Mouse (Mus musculus): ENCODE measurements at regions not wholly inside any gene's neighbourhood (a gene's known extent, or its start where the extent isn't known, plus 50 kb on each side); places are given as distances from the start of the nearest gene placed in this dataset.

DNA sequence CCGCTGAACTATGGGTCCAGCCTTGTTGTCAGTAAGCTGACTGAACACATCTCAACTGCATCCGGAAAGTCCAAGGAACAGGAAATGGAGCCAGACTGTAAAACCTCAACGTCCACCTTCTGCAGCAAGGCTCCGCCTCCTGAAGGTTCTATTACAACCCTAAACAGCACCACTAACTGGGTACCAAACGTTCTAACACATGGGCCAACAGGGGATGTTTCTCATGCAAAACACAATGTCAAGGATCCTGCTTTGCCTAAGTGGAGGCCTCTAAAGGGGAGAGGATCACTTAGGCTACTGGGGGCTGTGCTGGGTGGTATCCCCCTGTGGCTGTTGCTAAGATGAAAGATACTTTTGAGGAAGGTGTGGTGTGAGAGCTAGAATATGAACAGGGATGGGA, 51.0 kb upstream of the Stt3b start:
- H3K4me2 ChIP-seq (ENCODE audit: low read depth) = no peak overlapping the region
- no peak overlapping the region for H3K4me3 ChIP-seq
- no peak overlapping the region for H3ac ChIP-seq (ENCODE audit: control insufficient read depth, insufficient read length)
- no peak for TF ChIP-seq REST (IDR thresholded peaks at IDR 0.05; ENCODE audit: insufficient read depth, insufficient read length)
- no peak for TF ChIP-seq SRF (IDR thresholded peaks at IDR 0.05; ENCODE audit: control insufficient read depth, insufficient read length, low read depth)
- TF ChIP-seq CEBPB (IDR thresholded peaks at IDR 0.05; ENCODE audit: insufficient read depth, poor library complexity, severe bottlenecking) = no peak
- no peak for TF ChIP-seq E2F4 (IDR thresholded peaks at IDR 0.05; ENCODE audit: insufficient read depth)
- no peak for TF ChIP-seq TCF12 (IDR thresholded peaks at IDR 0.05; ENCODE audit: insufficient read depth, poor library complexity, severe bottlenecking)
- no peak for TF ChIP-seq TCF3 (IDR thresholded peaks at IDR 0.05; ENCODE audit: insufficient read length, low read depth)
- TF ChIP-seq MAX (IDR thresholded peaks at IDR 0.05; ENCODE audit: low read depth) = no peak
- TF ChIP-seq POLR2A (IDR thresholded peaks at IDR 0.05; ENCODE audit: insufficient read length, low read depth) = no peak
- TF ChIP-seq USF1 (IDR thresholded peaks at IDR 0.05; ENCODE audit: low read depth) = no peak
- TF ChIP-seq POLR2AphosphoS2 (IDR thresholded peaks at IDR 0.05; ENCODE audit: insufficient read length, low read depth) = no peak
- TF ChIP-seq MYOG (IDR thresholded peaks at IDR 0.05; ENCODE audit: control insufficient read depth in 1 of 3, insufficient read depth in 1 of 3, insufficient read length in 2 of 3, low read depth in 2 of 3) = no peak
- TF ChIP-seq MYOD1 (IDR thresholded peaks at IDR 0.05; ENCODE audit: control insufficient read depth in 1 of 3, insufficient read length in 2 of 3, low read depth in 2 of 3) = no peak
- no peaks in the 10 kb centered on the region for H3K27me3 ChIP-seq (ENCODE audit: control insufficient read depth, insufficient read depth, insufficient read length)
- H3K36me3 ChIP-seq (ENCODE audit: control insufficient read depth, insufficient read depth) = no peaks in the 10 kb centered on the region
- no peaks in the 10 kb centered on the region for H3K79me2 ChIP-seq (ENCODE audit: control insufficient read depth, insufficient read depth)

- H3K27me3 ChIP-seq (ENCODE audit: control insufficient read depth, insufficient read depth, insufficient read length) = no peaks in the 10 kb centered on the region
- no peak overlapping the region for H3K4me3 ChIP-seq
- TF ChIP-seq TCF3 (IDR thresholded peaks at IDR 0.05; ENCODE audit: insufficient read length, low read depth) = no peak
- TF ChIP-seq TCF12 (IDR thresholded peaks at IDR 0.05; ENCODE audit: insufficient read depth, poor library complexity, severe bottlenecking) = no peak
- no peak for TF ChIP-seq SRF (IDR thresholded peaks at IDR 0.05; ENCODE audit: control insufficient read depth, insufficient read length, low read depth)
- no peak for TF ChIP-seq POLR2A (IDR thresholded peaks at IDR 0.05; ENCODE audit: insufficient read length, low read depth)
- TF ChIP-seq MAX (IDR thresholded peaks at IDR 0.05; ENCODE audit: low read depth) = no peak
- no peak for TF ChIP-seq POLR2AphosphoS2 (IDR thresholded peaks at IDR 0.05; ENCODE audit: insufficient read length, low read depth)
- no peak for TF ChIP-seq MYOD1 (IDR thresholded peaks at IDR 0.05; ENCODE audit: control insufficient read depth in 1 of 3, insufficient read length in 2 of 3, low read depth in 2 of 3)
- TF ChIP-seq MYOG (IDR thresholded peaks at IDR 0.05; ENCODE audit: control insufficient read depth in 1 of 3, insufficient read depth in 1 of 3, insufficient read length in 2 of 3, low read depth in 2 of 3) = no peak
- no peak for TF ChIP-seq E2F4 (IDR thresholded peaks at IDR 0.05; ENCODE audit: insufficient read depth)
- no peak for TF ChIP-seq CEBPB (IDR thresholded peaks at IDR 0.05; ENCODE audit: insufficient read depth, poor library complexity, severe bottlenecking)
- no peak for TF ChIP-seq USF1 (IDR thresholded peaks at IDR 0.05; ENCODE audit: low read depth)
- TF ChIP-seq REST (IDR thresholded peaks at IDR 0.05; ENCODE audit: insufficient read depth, insufficient read length) = no peak
- no peak overlapping the region for H3K4me2 ChIP-seq (ENCODE audit: low read depth)
- H3K36me3 ChIP-seq (ENCODE audit: control insufficient read depth, insufficient read depth) = no peaks in the 10 kb centered on the region
- H3ac ChIP-seq (ENCODE audit: control insufficient read depth, insufficient read length) = no peak overlapping the region
- H3K79me2 ChIP-seq (ENCODE audit: control insufficient read depth, insufficient read depth) = no peaks in the 10 kb centered on the region
Observed at GRCm38 (mm10) chr9:115361881-115362280, 51.7 kb upstream of the Stt3b start.

DNA sequence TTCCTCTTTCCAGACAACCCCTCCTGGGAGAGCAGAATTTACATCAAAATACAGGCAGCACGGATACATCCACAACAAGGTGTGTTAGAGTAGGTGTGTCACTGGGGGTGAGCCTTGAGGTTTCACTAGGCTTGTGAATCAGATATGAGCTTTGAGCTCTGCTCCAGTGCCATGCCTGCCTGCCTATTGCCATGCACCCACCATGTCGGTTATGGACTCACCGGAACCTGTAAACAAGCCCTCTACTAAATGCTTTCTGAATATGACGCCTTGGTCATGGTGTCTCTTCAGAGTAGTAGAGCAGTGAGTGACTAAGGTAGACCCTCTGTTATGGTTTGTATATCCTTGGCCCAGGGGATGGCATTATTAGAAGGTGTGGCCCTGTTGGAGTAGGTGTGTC, 52.3 kb upstream of the Stt3b start:
- no peaks in the 10 kb centered on the region for H3K79me2 ChIP-seq (ENCODE audit: control insufficient read depth, insufficient read depth)
- H3K36me3 ChIP-seq (ENCODE audit: control insufficient read depth, insufficient read depth) = no peaks in the 10 kb centered on the region
- TF ChIP-seq TCF12 (IDR thresholded peaks at IDR 0.05; ENCODE audit: insufficient read depth, poor library complexity, severe bottlenecking) (no peak), TCF3 (IDR thresholded peaks at IDR 0.05; ENCODE audit: insufficient read length, low read depth) (no peak), MYOG (IDR thresholded peaks at IDR 0.05; ENCODE audit: control insufficient read depth in 1 of 3, insufficient read depth in 1 of 3, insufficient read length in 2 of 3, low read depth in 2 of 3) (no peak), MYOD1 (IDR thresholded peaks at IDR 0.05; ENCODE audit: control insufficient read depth in 1 of 3, insufficient read length in 2 of 3, low read depth in 2 of 3) (no peak), SRF (IDR thresholded peaks at IDR 0.05; ENCODE audit: control insufficient read depth, insufficient read length, low read depth) (no peak), POLR2AphosphoS2 (IDR thresholded peaks at IDR 0.05; ENCODE audit: insufficient read length, low read depth) (no peak), CEBPB (IDR thresholded peaks at IDR 0.05; ENCODE audit: insufficient read depth, poor library complexity, severe bottlenecking) (no peak), POLR2A (IDR thresholded peaks at IDR 0.05; ENCODE audit: insufficient read length, low read depth) (no peak), USF1 (IDR thresholded peaks at IDR 0.05; ENCODE audit: low read depth) (no peak), E2F4 (IDR thresholded peaks at IDR 0.05; ENCODE audit: insufficient read depth) (no peak), REST (IDR thresholded peaks at IDR 0.05; ENCODE audit: insufficient read depth, insufficient read length) (no peak)
- no peaks in the 10 kb centered on the region for H3K27me3 ChIP-seq (ENCODE audit: control insufficient read depth, insufficient read depth, insufficient read length)
- H3K4me2 ChIP-seq (ENCODE audit: low read depth) = no peak overlapping the region
- H3K4me3 ChIP-seq = no peak overlapping the region
- H3ac ChIP-seq (ENCODE audit: control insufficient read depth, insufficient read length) = no peak overlapping the region

- Histone ChIP-seq H3K36me3 (ENCODE audit: control insufficient read depth, insufficient read depth) (no peaks in the 10 kb centered on the region), H3K27me3 (ENCODE audit: control insufficient read depth, insufficient read depth, insufficient read length) (no peaks in the 10 kb centered on the region)
Observed at GRCm38 (mm10) chr9:115364919-115365861, 55.0 kb upstream of the Stt3b start.

More at GRCm38 (mm10) chr9:115364919-115365861, 55.0 kb upstream of the Stt3b start:
- H3K4me2 ChIP-seq (ENCODE audit: low read depth) = no peak overlapping the region
- no peaks in the 10 kb centered on the region for H3K79me2 ChIP-seq (ENCODE audit: control insufficient read depth, insufficient read depth)
- H3K4me3 ChIP-seq = no peak overlapping the region
- no peak for TF ChIP-seq CEBPB (IDR thresholded peaks at IDR 0.05; ENCODE audit: insufficient read depth, poor library complexity, severe bottlenecking)
- TF ChIP-seq MAX (IDR thresholded peaks at IDR 0.05; ENCODE audit: low read depth) = no peak
- no peak for TF ChIP-seq MYOD1 (IDR thresholded peaks at IDR 0.05; ENCODE audit: control insufficient read depth in 1 of 3, insufficient read length in 2 of 3, low read depth in 2 of 3)
- TF ChIP-seq E2F4 (IDR thresholded peaks at IDR 0.05; ENCODE audit: insufficient read depth) = no peak
- TF ChIP-seq REST (IDR thresholded peaks at IDR 0.05; ENCODE audit: insufficient read depth, insufficient read length) = no peak
- no peak for TF ChIP-seq POLR2AphosphoS2 (IDR thresholded peaks at IDR 0.05; ENCODE audit: insufficient read length, low read depth)
- TF ChIP-seq SRF (IDR thresholded peaks at IDR 0.05; ENCODE audit: control insufficient read depth, insufficient read length, low read depth) = no peak
- TF ChIP-seq MYOG (IDR thresholded peaks at IDR 0.05; ENCODE audit: control insufficient read depth in 1 of 3, insufficient read depth in 1 of 3, insufficient read length in 2 of 3, low read depth in 2 of 3) = no peak
- no peak for TF ChIP-seq POLR2A (IDR thresholded peaks at IDR 0.05; ENCODE audit: insufficient read length, low read depth)
- no peak for TF ChIP-seq TCF12 (IDR thresholded peaks at IDR 0.05; ENCODE audit: insufficient read depth, poor library complexity, severe bottlenecking)
- no peak for TF ChIP-seq USF1 (IDR thresholded peaks at IDR 0.05; ENCODE audit: low read depth)
- TF ChIP-seq TCF3 (IDR thresholded peaks at IDR 0.05; ENCODE audit: insufficient read length, low read depth) = no peak
- H3ac ChIP-seq (ENCODE audit: control insufficient read depth, insufficient read length) = no peak overlapping the region

All from myocyte (in vitro differentiated cells).